Mouse (Mus musculus) naive thymus-derived CD4-positive, alpha-beta T cell, adult 2 months (primary cell): ENCODE results near the gene Npr1.
A peak's percentile ranks its signal among the peaks of the same experiment; 100 is the strongest.

Source experiments
- DNase-seq: peaks from one replicate; pipeline ENCODE4 v3.0.0-alpha.2; 2011; ENCODE audit warnings: low read depth

The Npr1 gene

GRCm38 (mm10) chr3:90437131-90437530 lies 28.5 kb downstream of the Npr1 start:
- no peak for DNase-seq

GRCm38 (mm10) chr3:90434073-90434730 lies 31.5 kb downstream of the Npr1 start:
- no peak for DNase-seq

- DNase-seq: peak; percentile 99
Observed at GRCm38 (mm10) chr3:90433381-90434020, 32.2 kb downstream of the Npr1 start, which contains the start of gene Ints3. TSS of gene Ints3 (minus strand) at chr3:90433622.

DNA sequence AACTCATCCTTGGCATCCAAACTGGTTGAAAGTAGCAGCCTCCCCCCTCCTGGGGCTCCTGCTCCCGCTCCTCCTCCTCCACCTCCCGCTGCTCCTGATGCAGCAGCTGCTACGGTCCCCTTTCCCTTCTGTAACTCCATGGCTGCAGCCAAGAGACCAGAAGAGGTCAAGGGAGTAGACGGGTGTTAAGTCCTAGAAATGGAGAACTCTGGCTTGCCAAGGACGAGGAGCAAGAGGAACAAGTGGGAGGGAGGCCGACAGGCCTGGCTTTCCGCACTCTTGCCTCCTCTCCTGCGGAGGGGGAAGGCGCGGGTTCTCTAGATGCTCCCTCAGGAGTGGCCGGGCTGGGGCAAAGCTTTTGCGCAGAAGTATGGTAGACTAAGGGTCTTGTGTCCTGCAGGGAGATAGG lies 32.9 kb downstream of the Npr1 start:
- no peak for DNase-seq

DNA sequence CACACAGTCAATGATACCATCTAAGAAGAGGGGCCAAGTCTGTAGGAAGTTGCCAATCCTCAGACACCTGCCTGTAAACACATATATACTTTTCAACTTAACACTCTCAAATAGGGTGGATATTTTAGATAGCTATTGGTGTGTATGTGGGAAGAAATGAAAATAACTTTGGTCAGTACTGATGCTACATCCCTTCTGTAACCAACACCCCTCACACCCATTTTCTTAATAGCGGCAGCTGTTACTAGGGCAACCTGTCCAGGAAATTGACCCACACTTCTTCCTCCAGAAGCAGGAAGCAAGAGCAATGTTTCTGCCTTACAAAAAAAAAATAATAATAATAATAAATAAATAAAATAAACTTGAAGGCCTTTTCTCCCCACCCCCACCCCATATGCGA lies 33.3 kb downstream of the Npr1 start:
- peak; percentile 22 for DNase-seq

- DNase-seq: no peak
Observed at GRCm38 (mm10) chr3:90429576-90429975, 36.1 kb downstream of the Npr1 start.

DNA sequence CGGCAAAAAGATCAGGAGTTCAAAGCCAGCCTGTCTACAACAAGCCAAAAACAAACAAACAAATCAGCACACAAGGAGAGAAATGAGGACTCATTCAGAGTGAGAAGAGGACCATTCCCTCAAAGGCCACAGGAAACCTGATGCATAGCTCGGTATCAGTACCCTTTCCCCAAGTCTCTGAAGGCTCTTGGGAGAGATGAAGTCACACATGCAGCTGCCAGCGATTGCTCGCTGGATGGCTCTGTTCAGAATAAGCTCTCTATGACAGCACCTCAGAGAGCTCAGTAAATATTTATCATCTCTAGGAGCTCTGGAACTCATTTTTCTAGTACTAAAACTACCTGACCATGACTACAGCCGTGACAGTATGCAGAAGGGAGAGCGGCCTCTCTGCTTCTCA lies 37.5 kb downstream of the Npr1 start:
- DNase-seq: no peak

DNA sequence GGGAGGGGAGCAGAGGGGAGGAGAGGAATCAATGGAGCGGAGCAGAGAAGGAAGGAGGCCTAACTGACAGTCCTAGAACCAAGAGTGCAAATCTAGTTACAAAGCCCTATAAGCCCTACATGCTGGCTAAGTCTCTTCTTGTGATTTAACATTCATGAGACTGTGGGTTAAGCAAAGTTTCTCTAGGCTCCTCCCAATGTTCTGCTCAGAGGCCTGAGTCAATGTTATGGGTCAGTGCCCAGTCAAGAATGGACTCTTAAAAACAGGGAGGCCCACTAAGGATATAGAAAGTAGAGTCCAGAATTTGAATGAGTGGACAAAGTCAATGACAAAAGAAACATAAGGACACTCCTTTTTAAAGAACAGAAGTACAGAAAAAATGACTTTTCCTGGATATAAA lies 38.1 kb downstream of the Npr1 start:
- no peak for DNase-seq

DNA sequence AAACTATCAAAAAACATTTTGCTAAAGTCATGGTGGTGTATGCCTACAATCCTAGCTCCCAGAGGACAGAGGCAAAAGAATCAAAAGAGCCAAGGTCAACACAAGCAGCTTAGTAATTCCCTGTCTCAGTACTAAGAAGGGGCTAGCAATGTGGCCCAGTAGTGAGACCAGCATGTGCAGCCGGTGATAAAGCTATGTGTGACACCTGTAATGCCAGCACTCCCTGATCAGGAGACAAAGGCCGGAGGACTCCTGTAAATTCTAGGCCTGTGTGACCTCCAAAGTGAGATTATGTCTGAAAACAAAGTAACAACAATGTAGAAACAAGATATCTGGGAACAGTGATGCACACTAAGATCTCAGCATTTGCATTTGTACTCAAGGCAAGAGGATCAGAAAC lies 40.2 kb downstream of the Npr1 start:
- no peak for DNase-seq

GRCm38 (mm10) chr3:90423549-90423948 lies 42.1 kb downstream of the Npr1 start:
- DNase-seq: no peak

- DNase-seq: no peak
Observed at GRCm38 (mm10) chr3:90420696-90421095, 45.0 kb downstream of the Npr1 start.

DNA sequence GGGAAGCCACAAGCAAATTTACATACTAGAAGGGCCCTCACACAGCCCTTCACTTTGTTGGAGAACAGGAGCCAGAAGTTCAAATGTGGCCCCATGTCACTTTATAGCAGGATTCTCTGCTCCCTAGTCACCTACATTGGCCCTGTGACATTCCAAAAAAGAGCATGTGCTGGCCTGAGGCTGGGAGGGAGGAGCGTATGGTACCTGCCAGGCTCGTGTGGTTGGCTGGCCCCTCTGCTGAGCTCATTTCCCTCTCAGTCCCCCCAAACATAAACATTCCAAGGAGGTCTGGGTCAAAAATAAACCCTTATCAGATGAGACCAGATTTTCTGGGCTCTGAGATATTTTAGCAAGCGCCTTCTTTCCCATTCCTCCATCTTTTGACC lies 52.7 kb downstream of the Npr1 start:
- no peak for DNase-seq

- DNase-seq: peak; percentile 72
Observed at GRCm38 (mm10) chr3:90412312-90413010, 53.2 kb downstream of the Npr1 start.

DNA sequence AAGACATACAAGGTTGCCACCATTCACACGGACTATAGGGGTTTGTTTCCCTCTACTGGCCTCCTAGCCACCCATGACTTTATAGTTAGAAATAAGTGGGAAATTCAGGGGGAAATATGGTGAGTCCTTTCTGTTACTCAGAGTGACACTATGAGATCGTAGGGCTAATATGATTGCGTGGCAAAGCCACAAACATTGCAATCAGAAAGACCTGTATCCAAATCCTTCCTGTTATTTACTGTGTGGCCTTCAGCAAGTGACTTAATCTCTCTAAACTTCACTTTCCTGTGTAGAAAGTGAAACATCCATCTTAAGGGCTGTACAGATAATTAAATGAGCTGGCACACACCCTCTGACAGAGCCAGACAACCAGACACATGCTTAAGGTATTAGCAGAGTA lies 56.9 kb downstream of the Npr1 start:
- no peak for DNase-seq

DNA sequence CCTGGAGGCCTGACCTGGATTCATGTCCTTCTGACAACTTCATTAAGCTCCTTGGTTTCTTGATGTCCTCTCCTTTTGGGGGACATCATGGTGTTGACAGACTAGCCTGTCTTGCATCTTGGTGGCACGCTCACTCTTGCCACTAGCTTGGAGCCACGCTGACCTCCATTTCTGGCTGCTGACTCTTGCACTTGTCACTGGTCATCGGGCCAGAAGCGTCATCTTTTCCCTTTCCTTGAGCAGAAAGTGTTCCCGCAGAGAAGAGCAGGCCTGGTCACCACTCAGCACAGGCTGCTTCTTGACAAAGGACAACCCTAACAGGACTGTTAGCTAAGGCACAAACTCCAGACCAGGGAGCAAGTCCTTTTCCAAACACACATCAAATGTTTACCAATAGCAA lies 59.3 kb downstream of the Npr1 start:
- DNase-seq: no peak

- no peak for DNase-seq
Observed at GRCm38 (mm10) chr3:90404609-90405008, 61.1 kb downstream of the Npr1 start.

- DNase-seq: no peak
Observed at GRCm38 (mm10) chr3:90404121-90404520, 61.5 kb downstream of the Npr1 start.

GRCm38 (mm10) chr3:90400993-90401392 lies 64.7 kb downstream of the Npr1 start:
- DNase-seq: no peak
